ENCODE assay signal across 21 mouse cellular contexts in the genomic region with DNA sequence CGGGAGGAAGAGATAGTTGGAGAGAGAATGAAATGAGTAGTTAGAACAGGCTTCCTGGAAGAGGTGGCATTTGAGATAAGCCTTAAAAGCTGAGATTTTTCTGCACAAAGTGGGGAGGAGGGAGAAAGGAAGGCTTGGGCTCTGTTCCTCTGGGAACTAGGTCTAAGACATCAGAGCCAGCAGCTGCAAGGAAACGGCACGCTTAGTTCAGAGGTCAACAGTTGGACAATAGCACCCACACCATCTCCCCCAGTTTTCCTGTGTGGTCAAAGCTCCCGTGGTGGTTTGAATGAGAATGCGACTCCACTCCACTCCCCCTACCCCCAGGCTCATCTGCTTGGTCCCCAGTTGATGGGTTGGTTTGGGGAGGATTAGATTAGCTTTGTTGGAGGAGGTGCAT. TPM values are rescaled to one million over a fixed set of nuclear protein-coding genes. Genes with fewer than 3 reads are reported as not detected.
DNase-seq lines count a peak whose midpoint lies in the region; ATAC-seq and TF ChIP-seq lines count a peak whose summit lies in the region.
"Had no signal": no experiment of that assay in that cellular context is flagged by ENCODE, and none has a peak within 500 bp of the region (broad histone marks: within the 10 kb centered on the region; RNA-seq: fewer than 3 reads in every experiment).

No protein-coding gene starts in this region.

- H3K9ac ChIP-seq in kidney, embryonic 16.5 days (replicated peaks; ENCODE audit: low read length) = no peak overlapping the region
- H3K9ac ChIP-seq: embryonic facial prominence, embryonic 13.5 days; heart, embryonic 12.5 days; hindbrain, embryonic 15.5 days had no signal

- ATAC-seq in kidney, embryonic 16.5 days (ENCODE audit: low FRiP score, low TSS enrichment) = no peak
- ATAC-seq: CD4-positive, CD25-positive, alpha-beta regulatory T cell, adult 4 months; forebrain, embryonic 14.5 days had no signal

- no peak for TF ChIP-seq CTCF in thymus, adult 2 months (IDR thresholded peaks at IDR 0.05; ENCODE audit: borderline replicate concordance, control insufficient read depth, extremely low read depth, insufficient read depth, low read length, poor library complexity)

- no peaks in the 10 kb centered on the region for H3K9me3 ChIP-seq in kidney, embryonic 16.5 days (ENCODE audit: low read length)
- H3K9me3 ChIP-seq: embryonic facial prominence, embryonic 13.5 days; G1E; heart, embryonic 12.5 days; hindbrain, embryonic 15.5 days had no signal

- WGBS in thymus, adult 2 months = 45% methylated on average over 5 of the region's 5 CpGs
- WGBS in kidney, embryonic 16.5 days = 36% methylated on average over 5 of the region's 5 CpGs

- H3K4me3 ChIP-seq in thymus, adult 2 months (ENCODE audit: control insufficient read depth, insufficient read depth, low read length) = no peak overlapping the region
- no peak overlapping the region for H3K4me3 ChIP-seq in kidney, embryonic 16.5 days (ENCODE audit: low read length)
- H3K4me3 ChIP-seq: embryonic facial prominence, embryonic 13.5 days; gastrocnemius, adult 2 months; heart, embryonic 12.5 days; hindbrain, embryonic 15.5 days had no signal

- H3K27ac ChIP-seq in thymus, adult 2 months (ENCODE audit: control insufficient read depth, insufficient read depth, low read length) = peak overlapping the region; percentile 85
- H3K27ac ChIP-seq in kidney, embryonic 16.5 days (ENCODE audit: low read length) = no peak overlapping the region
- H3K27ac ChIP-seq: embryonic facial prominence, embryonic 13.5 days; gastrocnemius, adult 2 months; hindbrain, embryonic 15.5 days had no signal

- DNase-seq in thymus, adult 2 months = no peak
- DNase-seq in thymus, postnatal 10 days (ENCODE audit: low spot score in 2 of 2) = no peak
- peak; percentile 81 for DNase-seq in lung, postnatal 10 days
- peak; percentile 59 to 82 for DNase-seq in lung, postnatal 4 days
- no peak for DNase-seq in cerebellum, adult 11 months
- DNase-seq in urinary bladder, adult 2 months (ENCODE audit: low spot score) = no peak
- DNase-seq: adrenal gland, postnatal 10 days; B cell, adult 2 months; cerebellum, adult 11-12 months; cerebellum, adult 9-10 months; cerebellum, postnatal 36 days; gastrocnemius, adult 2 months; gastrocnemius, postnatal 25 days had no signal

- H3K4me2 ChIP-seq in kidney, embryonic 16.5 days (replicated peaks; ENCODE audit: low read depth, low read length) = no peak overlapping the region
- H3K4me2 ChIP-seq: embryonic facial prominence, embryonic 13.5 days; heart, embryonic 12.5 days; hindbrain, embryonic 15.5 days had no signal

- H3K4me1 ChIP-seq in thymus, adult 2 months (replicated peaks; ENCODE audit: control insufficient read depth, insufficient read depth, low read length) = peaks cover 75% of the 10 kb centered on the region
- peaks cover 17% of the 10 kb centered on the region for H3K4me1 ChIP-seq in kidney, embryonic 16.5 days (ENCODE audit: insufficient read depth, low read length)
- H3K4me1 ChIP-seq: hindbrain, embryonic 15.5 days had no signal

- no peaks in the 10 kb centered on the region; the same call in 1 of the 2 replicates for H3K36me3 ChIP-seq in thymus, adult 2 months (ENCODE audit: control insufficient read depth, insufficient read depth, low read length)
- H3K36me3 ChIP-seq in kidney, embryonic 16.5 days (ENCODE audit: insufficient read depth, low read length) = no peaks in the 10 kb centered on the region
- H3K36me3 ChIP-seq: embryonic facial prominence, embryonic 13.5 days; G1E; heart, embryonic 12.5 days; hindbrain, embryonic 15.5 days had no signal

- no peak for TF ChIP-seq POLR2A in thymus, adult 2 months (IDR thresholded peaks at IDR 0.05; ENCODE audit: control insufficient read depth, extremely low read depth, insufficient read depth, low read length, poor library complexity)

- H3K27me3 ChIP-seq in thymus, adult 2 months (ENCODE audit: control insufficient read depth, insufficient read depth, low read length) = no peaks in the 10 kb centered on the region
- peaks cover 2% of the 10 kb centered on the region; the same call in 1 of the 2 replicates for H3K27me3 ChIP-seq in kidney, embryonic 16.5 days (ENCODE audit: insufficient read depth, low read length)
- H3K27me3 ChIP-seq: embryonic facial prominence, embryonic 13.5 days; hindbrain, embryonic 15.5 days had no signal

RNA-seq across cellular contexts. Expression of a gene that starts 31.9 kb away (rescaled TPM):
- polyA plus RNA-seq in thymus, adult 2 months (2012; rRNA removed) = 151 and 166 TPM in 2 replicates
- 2.8 and 3.2 TPM in 2 replicates for polyA plus RNA-seq in kidney, embryonic 16.5 days (2015; fragmentation: Nextera tagmentation; extraction: Ambion mirVana)
- polyA plus RNA-seq in urinary bladder, adult 2 months (2012; rRNA removed) = 0.66 and 0.88 TPM in 2 replicates
- polyA plus RNA-seq: G1E; hindbrain, embryonic 11.5 days had no signal

Comparison
In these comparisons a context has a peak if more than half of its experiments do, and no peak if none do; other contexts are left out.
1. DNase-seq: peak in lung, postnatal 10 days (single experiment) and lung, postnatal 4 days (2 of 2); none in thymus, adult 2 months (single experiment), thymus, postnatal 10 days (0 of 2), cerebellum, adult 11 months (single experiment) and urinary bladder, adult 2 months (single experiment).
2. RNA of a gene that starts 31.9 kb away (polyA plus RNA-seq): 151 to 166 TPM in thymus, adult 2 months; 2.8 to 3.2 TPM in kidney, embryonic 16.5 days and 0.66 to 0.88 TPM in urinary bladder, adult 2 months; every median in the first group is over 10 times any median in the second.